22 mouse cellular contexts compared by ENCODE assay signal in the genomic region with DNA sequence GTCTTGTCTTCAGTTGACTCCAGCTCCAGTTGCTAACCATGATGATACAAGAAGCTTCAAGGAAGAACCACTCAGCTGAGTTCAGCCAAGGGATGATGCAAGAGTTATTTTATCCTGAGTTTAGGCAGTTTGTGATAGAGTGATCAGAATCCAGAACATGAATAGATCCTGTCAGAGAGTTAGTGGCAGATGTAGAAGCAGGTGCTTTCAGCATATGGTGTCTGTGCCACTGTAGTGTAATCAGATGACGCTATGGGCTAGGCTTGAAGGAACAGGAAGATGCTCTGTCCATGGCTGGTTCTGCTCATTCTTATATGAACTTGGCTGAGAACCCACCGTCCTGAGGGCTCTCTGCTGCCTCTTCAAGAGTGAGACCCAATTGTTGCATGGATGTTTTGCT. TPM values are rescaled to one million over a fixed set of nuclear protein-coding genes. Genes with fewer than 3 reads are reported as not detected.
A peak's percentile ranks its signal among the peaks of the same experiment; 100 is the strongest.
DNase-seq lines count a peak whose midpoint lies in the region; ATAC-seq and TF ChIP-seq lines count a peak whose summit lies in the region.
"Had no signal": no experiment of that assay in that cellular context is flagged by ENCODE, and none has a peak within 500 bp of the region (broad histone marks: within the 10 kb centered on the region; RNA-seq: fewer than 3 reads in every experiment).

No protein-coding gene starts in this region.

- 0 out of 2 replicates have a peak overlapping the region, but pooled peaks have one; percentile 21 for H3K27ac ChIP-seq in forebrain, postnatal 0 days (ENCODE audit: low read depth, low read length)
- H3K27ac ChIP-seq in forebrain, embryonic 12.5 days = no peak overlapping the region
- H3K27ac ChIP-seq: forebrain, embryonic 10.5 days; hindbrain, embryonic 13.5 days; hindbrain, postnatal 0 days had no signal

- no peaks in the 10 kb centered on the region for H3K9me3 ChIP-seq in forebrain, postnatal 0 days (ENCODE audit: low read length)
- no peaks in the 10 kb centered on the region for H3K9me3 ChIP-seq in forebrain, embryonic 12.5 days
- H3K9me3 ChIP-seq: forebrain, embryonic 10.5 days; hindbrain, embryonic 13.5 days had no signal

- no peak overlapping the region for H3K4me2 ChIP-seq in forebrain, postnatal 0 days (ENCODE audit: low read depth)
- no peak overlapping the region for H3K4me2 ChIP-seq in forebrain, embryonic 12.5 days
- H3K4me2 ChIP-seq: heart, embryonic 11.5 days; hindbrain, embryonic 13.5 days had no signal

- H3K4me1 ChIP-seq in forebrain, postnatal 0 days (ENCODE audit: insufficient read depth) = no peaks in the 10 kb centered on the region; the same call in 1 of the 2 replicates
- H3K4me1 ChIP-seq in forebrain, embryonic 12.5 days = no peaks in the 10 kb centered on the region
- H3K4me1 ChIP-seq: forebrain, embryonic 10.5 days; hindbrain, embryonic 13.5 days had no signal

- 68% methylated on average over 2 of the region's 2 CpGs for WGBS in forebrain, postnatal 0 days
- 88% methylated on average over 2 of the region's 2 CpGs for WGBS in forebrain, embryonic 12.5 days

- ATAC-seq in forebrain, postnatal 0 days = no peak
- no peak for ATAC-seq in forebrain, embryonic 12.5 days (ENCODE audit: low FRiP score)
- ATAC-seq: CD4-positive, CD25-positive, alpha-beta regulatory T cell, adult 4 months; hindbrain, postnatal 0 days; inflammation-experienced regulatory T-cells, adult 6 months; intestine, embryonic 16.5 days had no signal

- no peak overlapping the region for H3K4me3 ChIP-seq in forebrain, postnatal 0 days (ENCODE audit: low read depth, low read length)
- no peak overlapping the region for H3K4me3 ChIP-seq in forebrain, embryonic 12.5 days (replicated peaks)
- H3K4me3 ChIP-seq: forebrain, embryonic 10.5 days; hindbrain, embryonic 13.5 days had no signal

- no peak for TF ChIP-seq CTCF in forebrain, postnatal 0 days (IDR thresholded peaks at IDR 0.05; ENCODE audit: low read depth)

- no peak for DNase-seq in forebrain, postnatal 0 days
- peak; percentile 39 for DNase-seq in brain, adult 2 months (ENCODE audit: low read depth, low spot score)
- DNase-seq in layer of hippocampus, adult 18-20 months (ENCODE audit: low spot score in 2 of 2) = peak; percentile 22 to 75
- DNase-seq in layer of hippocampus, adult 9-11 months = peak; percentile 53
- DNase-seq in cerebellum, adult 18-20 months = no peak
- DNase-seq: adrenal gland, adult 2 months; adrenal gland, postnatal 14 days; cerebellum, adult 11-12 months; cerebellum, adult 9-10 months; gastrocnemius, postnatal 10 days had no signal

- no peak overlapping the region for H3K9ac ChIP-seq in forebrain, postnatal 0 days
- no peak overlapping the region for H3K9ac ChIP-seq in forebrain, embryonic 12.5 days
- H3K9ac ChIP-seq: hindbrain, embryonic 13.5 days had no signal

- no peaks in the 10 kb centered on the region for H3K27me3 ChIP-seq in forebrain, postnatal 0 days (ENCODE audit: insufficient read depth, low read length)
- H3K27me3 ChIP-seq in forebrain, embryonic 12.5 days = no peaks in the 10 kb centered on the region
- H3K27me3 ChIP-seq: hindbrain, embryonic 13.5 days had no signal

- no peaks in the 10 kb centered on the region for H3K36me3 ChIP-seq in forebrain, postnatal 0 days (ENCODE audit: insufficient read depth)
- H3K36me3 ChIP-seq in forebrain, embryonic 12.5 days (replicated peaks) = no peaks in the 10 kb centered on the region
- H3K36me3 ChIP-seq: forebrain, embryonic 10.5 days; hindbrain, embryonic 13.5 days had no signal

RNA-seq across cellular contexts. Expression of gene Dab1, which starts 43.6 kb away (rescaled TPM):
- 61.3 and 64.8 TPM in 2 replicates for total RNA-seq in forebrain, postnatal 0 days (2014; rRNA removed)
- polyA plus RNA-seq in forebrain, postnatal 0 days (2015; fragmentation: Nextera tagmentation; extraction: Ambion mirVana) = 136 and 141 TPM in 2 replicates
- 77.8 and 80.7 TPM in 2 replicates for polyA plus RNA-seq in forebrain, embryonic 12.5 days (2016; fragmentation: Nextera tagmentation; extraction: Ambion mirVana)
- total RNA-seq in layer of hippocampus, adult 18-20 months (2021) = 100 to 1,000 TPM; 146 to 158 TPM
- total RNA-seq: gastrocnemius, adult 18-20 months; hematopoietic stem cell, adult 5-6 weeks; MEL had no signal
- polyA plus RNA-seq: C2C12; inflammation-experienced regulatory T-cells, adult 6 months had no signal

Comparison
In these comparisons a context has a peak if more than half of its experiments do, and no peak if none do; other contexts are left out.
1. DNase-seq: peak in brain, adult 2 months (single experiment), layer of hippocampus, adult 18-20 months (2 of 2) and layer of hippocampus, adult 9-11 months (single experiment); none in forebrain, postnatal 0 days (single experiment) and cerebellum, adult 18-20 months (0 of 2).